Mouse (Mus musculus) forebrain, embryonic 11.5 days (tissue): ENCODE measurements around the gene Prdm10. TPM values are rescaled to one million over a fixed set of nuclear protein-coding genes. Genes with fewer than 3 reads are reported as not detected.
A peak's percentile ranks its signal among the peaks of the same experiment; 100 is the strongest.

Source experiments
- ATAC-seq: fragments of 200-750 bp; cut with Nextera tagmentation; replicated peaks from 2 replicates; pipeline ENCODE4 v1.8.0; 2017; ENCODE audit warnings: moderate TSS enrichment; ENCODE audit not compliant: low FRiP score
- DNase-seq: peaks from one replicate; pipeline ENCODE4 v3.0.0-alpha.2; 2017; ENCODE audit warnings: low spot score
- H3K27ac ChIP-seq: fragments of 300-500 bp; sonication (generic); 2 replicates; pipeline ENCODE4 v1.5.1; 2014; ENCODE audit warnings: low read depth, low read length
- H3K27me3 ChIP-seq: fragments of 300-500 bp; sonication (generic); 2 replicates; pipeline ENCODE4 v1.6.1; 2014; ENCODE audit warnings: mild to moderate bottlenecking, low read length, mixed read lengths; ENCODE audit not compliant: control insufficient read depth, insufficient read depth
- H3K36me3 ChIP-seq: fragments of 300-500 bp; sonication (generic); 2 replicates; pipeline ENCODE4 v1.6.1; 2014; ENCODE audit warnings: mild to moderate bottlenecking, low read length, moderate library complexity, mixed read lengths; ENCODE audit not compliant: control insufficient read depth, insufficient read depth
- H3K4me1 ChIP-seq: fragments of 300-500 bp; sonication (generic); replicated peaks from 2 replicates; pipeline ENCODE4 v1.6.1; 2014; ENCODE audit warnings: low read length, mixed read lengths; ENCODE audit not compliant: control insufficient read depth, insufficient read depth
- H3K4me2 ChIP-seq: fragments of 300-500 bp; sonication (generic); 2 replicates; pipeline ENCODE4 v1.6.1; 2014; ENCODE audit warnings: low read depth, mild to moderate bottlenecking, low read length, moderate library complexity, mixed read lengths; ENCODE audit not compliant: severe bottlenecking
- H3K4me3 ChIP-seq: fragments of 300-500 bp; sonication (generic); 2 replicates; pipeline ENCODE4 v1.5.1; 2014; ENCODE audit warnings: low read depth, low read length
- H3K9ac ChIP-seq: fragments of 300-500 bp; sonication (generic); 2 replicates; pipeline ENCODE4 v1.6.1; 2014; ENCODE audit warnings: low read length
- H3K9me3 ChIP-seq: fragments of 300-500 bp; sonication (generic); 2 replicates; pipeline ENCODE4 v1.6.1; 2016; ENCODE audit warnings: low read length, mixed read lengths; ENCODE audit not compliant: control insufficient read depth
- WGBS: fragments of 180-500 bp; shearing (Covaris S2); extraction: QIAGEN DNeasy Blood & Tissue Kit; methylation state at CpG from one replicate; pipeline ENCODE4 v1.1.7; 2014; 5-methylcytosine and 5-hydroxymethylcytosine counted together
- polyA plus RNA-seq: library from polyadenylated mRNA; unstranded; fragments of >200 nt; fragmentation: Nextera tagmentation; extraction: Ambion mirVana; gene quantifications from 2 replicates; pipeline ENCODE4 v1.2.1, GENCODE M21; 2014

The Prdm10 gene
- polyA plus RNA-seq, 1 experiment from 2014 or later, result 10.1 TPM

GRCm38 (mm10) chr9:31318956-31319355, 38.6 kb downstream of the Prdm10 start:
- 40% methylated on average over 5 of the region's 5 CpGs for WGBS
- H3K4me1 ChIP-seq, result peaks cover 6% of the 10 kb centered on the region; the same call in 1 of the 2 replicates
- DNase-seq (no peak), ATAC-seq (no peak)
- no peaks in the 10 kb centered on the region for H3K9me3 ChIP-seq
- no peak overlapping the region for H3K9ac ChIP-seq
- no peak overlapping the region for H3K4me3 ChIP-seq
- no peaks in the 10 kb centered on the region for H3K27me3 ChIP-seq
- H3K36me3 ChIP-seq, result no peaks in the 10 kb centered on the region
- no peak overlapping the region for H3K27ac ChIP-seq
- no peak overlapping the region for H3K4me2 ChIP-seq

- Histone ChIP-seq H3K4me2 (no peak overlapping the region), H3K9me3 (no peaks in the 10 kb centered on the region), H3K4me3 (no peak overlapping the region), H3K36me3 (no peaks in the 10 kb centered on the region), H3K27me3 (no peaks in the 10 kb centered on the region), H3K9ac (no peak overlapping the region; the same call in 1 of the 2 replicates), H3K4me1 (peaks cover 6% of the 10 kb centered on the region; the same call in 1 of the 2 replicates), H3K27ac (no peak overlapping the region)
- DNase-seq (no peak), ATAC-seq (no peak)
- WGBS, result 67% methylated on average over 1 of the region's 1 CpGs
Observed at GRCm38 (mm10) chr9:31320734-31321133, 40.4 kb downstream of the Prdm10 start.

GRCm38 (mm10) chr9:31321526-31321925, 41.2 kb downstream of the Prdm10 start:
- H3K9ac ChIP-seq, result no peak overlapping the region
- no peak for DNase-seq
- peaks cover 6% of the 10 kb centered on the region; the same call in 1 of the 2 replicates for H3K4me1 ChIP-seq
- H3K4me3 ChIP-seq, result no peak overlapping the region
- no peaks in the 10 kb centered on the region for H3K9me3 ChIP-seq
- ATAC-seq, result 0 out of 2 replicates have a peak, but pooled peaks have one; percentile 46
- no peaks in the 10 kb centered on the region for H3K36me3 ChIP-seq
- 38% methylated on average over 4 of the region's 4 CpGs for WGBS
- H3K27ac ChIP-seq, result no peak overlapping the region
- no peaks in the 10 kb centered on the region for H3K27me3 ChIP-seq
- H3K4me2 ChIP-seq, result no peak overlapping the region

- 84% methylated on average over 5 of the region's 5 CpGs for WGBS
- DNase-seq (no peak), ATAC-seq (no peak)
- no peaks in the 10 kb centered on the region for H3K36me3 ChIP-seq
- no peak overlapping the region for H3K27ac ChIP-seq
- H3K27me3 ChIP-seq, result no peaks in the 10 kb centered on the region
- no peak overlapping the region for H3K9ac ChIP-seq
- H3K9me3 ChIP-seq, result no peaks in the 10 kb centered on the region
- H3K4me1 ChIP-seq, result peaks cover 6% of the 10 kb centered on the region; the same call in 1 of the 2 replicates
- H3K4me3 ChIP-seq, result no peak overlapping the region
- H3K4me2 ChIP-seq, result no peak overlapping the region
Observed at GRCm38 (mm10) chr9:31322090-31322489, 41.8 kb downstream of the Prdm10 start.

- 83% methylated on average over 3 of the region's 3 CpGs for WGBS
- no peaks in the 10 kb centered on the region for H3K27me3 ChIP-seq
- H3K9me3 ChIP-seq, result no peaks in the 10 kb centered on the region
- H3K27ac ChIP-seq, result no peak overlapping the region
- no peak overlapping the region for H3K4me2 ChIP-seq
- ATAC-seq (no peak), DNase-seq (no peak)
- no peak overlapping the region for H3K9ac ChIP-seq
- no peak overlapping the region for H3K4me3 ChIP-seq
- H3K4me1 ChIP-seq, result no peaks in the 10 kb centered on the region; the same call in 1 of the 2 replicates
- H3K36me3 ChIP-seq, result no peaks in the 10 kb centered on the region; the same call in 1 of the 2 replicates
Observed at GRCm38 (mm10) chr9:31330816-31331215, 50.5 kb downstream of the Prdm10 start.

- no peaks in the 10 kb centered on the region for H3K9me3 ChIP-seq
- ATAC-seq, result no peak
- H3K9ac ChIP-seq, result no peak overlapping the region
- 53% methylated on average over 4 of the region's 4 CpGs for WGBS
- H3K4me3 ChIP-seq, result no peak overlapping the region
- H3K27ac ChIP-seq, result no peak overlapping the region
- no peak overlapping the region for H3K4me2 ChIP-seq
- H3K27me3 ChIP-seq, result no peaks in the 10 kb centered on the region
- no peaks in the 10 kb centered on the region for H3K4me1 ChIP-seq
- no peak for DNase-seq
- no peaks in the 10 kb centered on the region; the same call in 1 of the 2 replicates for H3K36me3 ChIP-seq
Observed at GRCm38 (mm10) chr9:31331246-31331645, 50.9 kb downstream of the Prdm10 start.

GRCm38 (mm10) chr9:31331906-31332305, 51.6 kb downstream of the Prdm10 start:
- H3K27ac ChIP-seq, result no peak overlapping the region
- H3K4me1 ChIP-seq, result no peaks in the 10 kb centered on the region
- no peak overlapping the region for H3K4me3 ChIP-seq
- H3K36me3 ChIP-seq, result no peaks in the 10 kb centered on the region; the same call in 1 of the 2 replicates
- ATAC-seq (no peak), DNase-seq (no peak)
- no peaks in the 10 kb centered on the region for H3K9me3 ChIP-seq
- no peaks in the 10 kb centered on the region for H3K27me3 ChIP-seq
- 70% methylated on average over 3 of the region's 3 CpGs for WGBS
- no peak overlapping the region for H3K9ac ChIP-seq
- H3K4me2 ChIP-seq, result no peak overlapping the region

- no peaks in the 10 kb centered on the region; the same call in 1 of the 2 replicates for H3K36me3 ChIP-seq
- H3K27ac ChIP-seq, result no peak overlapping the region
- no peak overlapping the region for H3K9ac ChIP-seq
- H3K4me1 ChIP-seq, result no peaks in the 10 kb centered on the region
- no peaks in the 10 kb centered on the region for H3K9me3 ChIP-seq
- ATAC-seq (no peak), DNase-seq (no peak)
- H3K4me2 ChIP-seq, result no peak overlapping the region
- H3K4me3 ChIP-seq, result no peak overlapping the region
- no peaks in the 10 kb centered on the region for H3K27me3 ChIP-seq
Observed at GRCm38 (mm10) chr9:31332826-31333225, 52.5 kb downstream of the Prdm10 start.

GRCm38 (mm10) chr9:31334991-31335390, 54.7 kb downstream of the Prdm10 start:
- WGBS, result 90% methylated on average over 6 of the region's 6 CpGs
- Histone ChIP-seq H3K27me3 (no peaks in the 10 kb centered on the region), H3K9me3 (no peaks in the 10 kb centered on the region), H3K9ac (no peak overlapping the region), H3K4me3 (no peak overlapping the region), H3K4me2 (no peak overlapping the region), H3K36me3 (no peaks in the 10 kb centered on the region; the same call in 1 of the 2 replicates), H3K4me1 (no peaks in the 10 kb centered on the region), H3K27ac (no peak overlapping the region)
- ATAC-seq, result no peak
- no peak for DNase-seq
